Mouse (Mus musculus) kidney, adult 2 months (tissue): ENCODE results near the gene Mapk13. TPM values are rescaled to one million over a fixed set of nuclear protein-coding genes. Genes with fewer than 3 reads are reported as not detected.

ENCODE experiments used
- DNase-seq: peaks from one replicate; pipeline ENCODE4 v3.0.0; 2021
- H3K27ac ChIP-seq: fragments of 200-500 bp; 2 replicates; pipeline ENCODE4 v1.5.1; 2012; ENCODE audit warnings: low read depth, low read length, control low read depth, inconsistent platforms; ENCODE audit not compliant: insufficient read depth
- H3K27me3 ChIP-seq: fragments of 200-500 bp; replicated peaks from 2 replicates; pipeline ENCODE4 v1.6.1; 2012; ENCODE audit warnings: mild to moderate bottlenecking, moderate library complexity, low read length, inconsistent platforms; ENCODE audit not compliant: control insufficient read depth, insufficient read depth
- H3K36me3 ChIP-seq: fragments of 200-500 bp; 2 replicates; pipeline ENCODE4 v1.6.1; 2012; ENCODE audit warnings: mild to moderate bottlenecking, moderate library complexity, low read length, inconsistent platforms; ENCODE audit not compliant: control insufficient read depth, insufficient read depth
- H3K4me1 ChIP-seq: fragments of 200-500 bp; 2 replicates; pipeline ENCODE4 v1.6.1; 2011; ENCODE audit warnings: low read length; ENCODE audit not compliant: control insufficient read depth, insufficient read depth
- H3K4me3 ChIP-seq: fragments of 200-500 bp; 2 replicates; pipeline ENCODE4 v1.5.1; 2011; ENCODE audit warnings: mild to moderate bottlenecking, low read depth, low read length, control low read depth; ENCODE audit not compliant: insufficient read depth
- CTCF ChIP-seq: fragments of 200-500 bp; conservative IDR thresholded peaks from 2 replicates; pipeline ENCODE4 v1.5.1; 2011; ENCODE audit warnings: low read depth, mild to moderate bottlenecking, control low read depth, low read length, moderate library complexity, mixed read lengths; ENCODE audit not compliant: insufficient read depth, insufficient read length
- POLR2A ChIP-seq: fragments of 200-500 bp; IDR thresholded peaks from one replicate; pipeline ENCODE4 v1.6.1; 2011; ENCODE audit warnings: low read depth, low read length, control low read depth
- WGBS: fragments of 180-500 bp; shearing (Covaris S2); methylation state at CpG from one replicate; pipeline ENCODE4 v1.1.7; 2018; 5-methylcytosine and 5-hydroxymethylcytosine counted together
- polyA plus RNA-seq: library from polyadenylated mRNA; depleted of rRNA; stranded (reverse); fragments of >200 nt; gene quantifications from 2 replicates; pipeline ENCODE4 v1.2.3, GENCODE M21; 2012; rRNA removed

Gene Mapk13
- polyA plus RNA-seq, 1 experiment, result 10.9 TPM

DNA sequence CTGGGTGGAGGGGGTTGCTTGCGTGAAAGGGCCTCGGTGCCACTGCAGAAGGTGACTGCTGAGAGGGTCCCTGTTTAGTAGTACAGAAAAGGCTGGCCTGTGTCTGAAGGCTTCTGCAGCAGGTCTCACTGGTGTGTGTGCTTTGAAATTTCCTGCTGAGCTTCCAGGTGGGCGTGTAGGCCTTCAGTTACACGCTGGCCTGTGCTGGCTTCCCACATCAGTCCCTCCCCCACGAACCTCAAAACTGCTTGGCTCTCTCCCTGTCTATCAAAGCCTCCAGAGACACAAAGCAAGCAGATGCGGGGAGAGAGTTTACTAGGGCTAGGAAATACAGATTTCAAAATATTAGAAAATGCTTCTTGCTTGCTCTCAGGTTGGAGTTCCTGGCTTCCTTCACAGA is 55.8 kb downstream of the Mapk13 start:
- Histone ChIP-seq H3K36me3 (0 out of 2 replicates have a peak, but pooled peaks cover 2% of the 10 kb centered on the region), H3K27ac (no peak overlapping the region), H3K4me1 (no peaks in the 10 kb centered on the region), H3K4me3 (no peak overlapping the region), H3K27me3 (no peaks in the 10 kb centered on the region)
- TF ChIP-seq POLR2A, result no peak
- no peak for TF ChIP-seq CTCF
- 75% methylated on average over 6 of the region's 6 CpGs for WGBS
- no peak for DNase-seq

GRCm38 (mm10) chr17:28825359-28826041 is 56.4 kb downstream of the Mapk13 start:
- WGBS, result 78% methylated on average over 6 of the region's 6 CpGs
- DNase-seq, result no peak
- Histone ChIP-seq H3K27me3 (no peaks in the 10 kb centered on the region), H3K4me1 (no peaks in the 10 kb centered on the region), H3K4me3 (no peak overlapping the region), H3K36me3 (0 out of 2 replicates have a peak, but pooled peaks cover 2% of the 10 kb centered on the region), H3K27ac (no peak overlapping the region)
- no peak for TF ChIP-seq CTCF
- TF ChIP-seq POLR2A, result no peak

- Histone ChIP-seq H3K27ac (no peak overlapping the region), H3K4me1 (no peaks in the 10 kb centered on the region), H3K4me3 (no peak overlapping the region), H3K27me3 (no peaks in the 10 kb centered on the region), H3K36me3 (0 out of 2 replicates have a peak, but pooled peaks cover 3% of the 10 kb centered on the region)
- WGBS, result 89% methylated on average over 8 of the region's 8 CpGs
- DNase-seq, result no peak
- TF ChIP-seq POLR2A (no peak), CTCF (no peak)
Measured at GRCm38 (mm10) chr17:28827665-28828231, 58.7 kb downstream of the Mapk13 start.

DNA sequence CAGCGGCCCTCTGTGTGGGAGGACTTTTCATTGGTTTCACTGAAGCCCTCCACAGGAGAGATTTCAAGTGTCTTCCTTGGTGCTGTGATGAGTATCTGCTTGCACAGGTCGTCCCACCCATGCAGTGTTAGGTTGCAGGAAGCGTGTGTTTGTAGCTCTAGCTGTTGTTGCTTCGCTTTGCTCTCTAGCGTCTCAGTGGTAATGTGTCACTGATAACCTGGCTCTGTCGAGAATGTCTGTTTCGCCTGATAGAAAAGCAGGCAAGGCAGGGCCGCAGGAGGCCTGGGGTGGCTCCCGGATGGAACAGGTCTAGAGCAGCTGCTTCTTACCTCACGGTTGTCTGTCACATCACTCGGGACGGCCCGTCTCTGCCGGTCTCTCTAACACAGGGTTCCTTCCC is 60.0 kb downstream of the Mapk13 start:
- Histone ChIP-seq H3K27me3 (no peaks in the 10 kb centered on the region), H3K4me3 (no peak overlapping the region), H3K4me1 (no peaks in the 10 kb centered on the region), H3K36me3 (0 out of 2 replicates have a peak, but pooled peaks cover 1% of the 10 kb centered on the region), H3K27ac (no peak overlapping the region)
- DNase-seq, result no peak
- TF ChIP-seq CTCF (no peak), POLR2A (no peak)
- 72% methylated on average over 14 of the region's 14 CpGs for WGBS

Other genes with a start within 250 kb of the Mapk13 start
- gene Armc12, start 238.5 kb upstream of the Mapk13 start, polyA plus RNA-seq, result 0.20 TPM in 1 of 2 replicates, not detected in the other
- gene Clpsl2, start 219.9 kb upstream of the Mapk13 start, polyA plus RNA-seq, result not detected in 2 replicates
- gene Clps, start 208.5 kb upstream of the Mapk13 start, polyA plus RNA-seq, result 0.35 and 2.0 TPM in 2 replicates
- 0.19 and 0.41 TPM in 2 replicates for gene Lhfpl5, start 193.7 kb upstream of the Mapk13 start, polyA plus RNA-seq
- gene Srpk1, start 146.6 kb upstream of the Mapk13 start, polyA plus RNA-seq, result 21.5 and 21.6 TPM in 2 replicates
- gene Slc26a8, start 79.1 kb upstream of the Mapk13 start, polyA plus RNA-seq, result 0.86 and 0.91 TPM in 2 replicates
- 92.2 and 97.3 TPM in 2 replicates for gene Mapk14, start 78.0 kb upstream of the Mapk13 start, polyA plus RNA-seq
- gene AC170998.1, start 43.2 kb upstream of the Mapk13 start, polyA plus RNA-seq, result 0.63 and 0.94 TPM in 2 replicates
- gene Brpf3, start 31.8 kb downstream of the Mapk13 start, polyA plus RNA-seq, result 30.2 and 31.3 TPM in 2 replicates
- 0.04 TPM in 1 of 2 replicates, not detected in the other for gene Pnpla1, start 89.1 kb downstream of the Mapk13 start, polyA plus RNA-seq
- gene 4930539E08Rik, start 146.0 kb downstream of the Mapk13 start, polyA plus RNA-seq, result 0.34 and 0.57 TPM in 2 replicates
- gene Pxt1, start 174.5 kb downstream of the Mapk13 start, polyA plus RNA-seq, result 0.12 and 0.13 TPM in 2 replicates
- gene Kctd20, start 182.7 kb downstream of the Mapk13 start, polyA plus RNA-seq, result 30.8 and 32.0 TPM in 2 replicates
- gene Stk38, start 238.7 kb downstream of the Mapk13 start, polyA plus RNA-seq, result 61.7 and 66.8 TPM in 2 replicates